Mouse (Mus musculus) ovary, postnatal 10 days (tissue): ENCODE results near the gene Ankrd13b.
"Not testable (repeated sequence)": the region's sequence is repeated elsewhere in the genome, so short reads cannot be mapped to it uniquely, and the experiment has no call there.

ENCODE experiments used
- DNase-seq: peaks from one replicate; pipeline ENCODE4 v3.0.0; 2022; ENCODE audit warnings: low spot score

Ankrd13b gene

DNA sequence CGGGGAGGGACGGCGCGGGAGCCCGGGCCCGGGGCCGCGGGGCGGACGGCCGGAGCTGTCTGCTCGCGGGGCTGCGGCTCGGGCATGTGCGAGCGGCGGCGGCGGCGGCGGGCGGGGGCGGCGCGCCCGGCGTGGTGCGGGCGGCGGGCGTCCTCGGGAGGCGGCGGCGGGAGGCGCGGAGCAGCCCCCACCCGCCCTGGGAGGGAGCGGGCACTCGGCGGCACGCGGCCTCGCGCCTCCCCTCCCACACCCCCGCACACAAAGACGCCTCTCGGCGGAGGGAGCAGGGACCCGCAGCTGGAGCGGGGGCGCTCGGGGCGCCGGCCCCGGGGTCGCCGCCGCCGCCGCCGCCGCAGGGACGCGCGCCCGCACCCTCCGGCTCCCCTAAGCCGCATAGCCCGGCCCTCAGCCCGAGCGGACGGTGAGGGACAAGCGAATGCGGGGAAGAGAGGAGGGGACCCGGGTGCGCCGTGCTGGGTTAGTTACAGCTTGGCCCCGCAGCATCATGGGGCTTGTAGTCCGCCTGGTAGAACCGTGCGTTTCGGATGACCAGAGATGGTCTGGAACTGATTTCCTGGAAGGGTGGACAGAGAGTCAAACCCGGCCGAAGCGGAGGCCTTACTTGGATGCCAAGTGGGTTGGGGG, at the start of gene Ankrd13b:
Ankrd13b (minus strand) TSS at position 88 of the 645 bp plus-strand sequence.
- DNase-seq = no peak

DNA sequence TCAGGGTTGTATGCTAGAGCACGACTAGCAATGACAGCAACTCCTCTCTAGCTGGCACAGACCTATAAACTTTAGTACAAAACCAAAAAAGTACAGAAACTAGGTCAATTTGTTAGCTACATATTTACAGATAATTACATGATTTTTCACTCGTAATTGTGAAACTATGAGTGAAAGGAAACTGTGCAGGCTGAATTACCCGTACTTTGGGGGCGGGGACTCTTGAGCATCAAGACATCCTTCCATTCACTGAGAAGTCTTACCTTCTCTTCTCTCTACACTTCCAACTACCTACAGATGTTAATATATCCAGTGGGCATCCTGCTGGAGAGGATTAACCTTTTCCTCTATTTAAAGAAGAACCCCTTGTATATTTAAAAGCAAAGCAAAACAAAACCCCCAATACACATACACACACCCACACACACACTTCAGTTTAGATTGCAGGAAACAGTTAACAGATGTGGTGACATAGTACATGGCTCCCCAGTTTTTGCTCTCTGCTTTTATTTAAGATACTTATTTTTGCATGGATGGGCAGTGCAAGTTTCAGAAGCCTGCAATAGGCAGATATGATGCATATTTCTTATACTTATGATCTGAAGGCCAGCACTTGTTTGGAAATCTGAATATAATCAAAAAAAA, 42.8 kb upstream of the Ankrd13b start:
- no peak for DNase-seq

- no peak for DNase-seq
These were observed 41.4 kb upstream of the Ankrd13b start for GRCm38 (mm10) chr11:77530862-77531261.

DNA sequence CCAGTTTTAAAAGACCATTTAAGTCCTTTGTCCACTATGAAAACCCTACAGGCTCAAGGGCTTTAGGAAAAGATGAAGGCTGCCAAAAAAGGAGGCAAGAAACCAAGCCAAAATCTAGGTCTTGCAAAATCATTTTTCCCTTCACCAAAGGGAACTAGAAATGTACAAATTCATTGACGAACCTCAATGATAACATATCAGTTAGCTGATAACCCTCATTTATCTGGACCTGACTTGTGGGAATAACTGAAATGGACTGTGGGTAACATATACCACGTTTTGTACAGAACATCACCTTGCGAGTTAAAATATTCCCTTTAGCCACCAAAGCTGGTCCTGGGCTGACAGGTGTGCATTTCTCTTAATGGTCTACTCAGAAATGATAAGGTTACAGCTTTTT, 40.2 kb upstream of the Ankrd13b start:
- DNase-seq = no peak

- DNase-seq = not testable (repeated sequence)
These were observed 38.9 kb upstream of the Ankrd13b start for GRCm38 (mm10) chr11:77528420-77528819.

- DNase-seq = no peak
These were observed 36.5 kb upstream of the Ankrd13b start for GRCm38 (mm10) chr11:77525804-77526486.

- no peak for DNase-seq
These were observed 31.4 kb upstream of the Ankrd13b start for GRCm38 (mm10) chr11:77520601-77521529.

- DNase-seq = no peak
These were observed 29.6 kb upstream of the Ankrd13b start, which contains the start of gene Gm10392 for GRCm38 (mm10) chr11:77519043-77519442. TSS of gene Gm10392 (minus strand) at chr11:77519198.

GRCm38 (mm10) chr11:77518051-77518798, 28.7 kb upstream of the Ankrd13b start:
- no peak for DNase-seq

GRCm38 (mm10) chr11:77516553-77517425, 27.3 kb upstream of the Ankrd13b start:
- no peak for DNase-seq

DNA sequence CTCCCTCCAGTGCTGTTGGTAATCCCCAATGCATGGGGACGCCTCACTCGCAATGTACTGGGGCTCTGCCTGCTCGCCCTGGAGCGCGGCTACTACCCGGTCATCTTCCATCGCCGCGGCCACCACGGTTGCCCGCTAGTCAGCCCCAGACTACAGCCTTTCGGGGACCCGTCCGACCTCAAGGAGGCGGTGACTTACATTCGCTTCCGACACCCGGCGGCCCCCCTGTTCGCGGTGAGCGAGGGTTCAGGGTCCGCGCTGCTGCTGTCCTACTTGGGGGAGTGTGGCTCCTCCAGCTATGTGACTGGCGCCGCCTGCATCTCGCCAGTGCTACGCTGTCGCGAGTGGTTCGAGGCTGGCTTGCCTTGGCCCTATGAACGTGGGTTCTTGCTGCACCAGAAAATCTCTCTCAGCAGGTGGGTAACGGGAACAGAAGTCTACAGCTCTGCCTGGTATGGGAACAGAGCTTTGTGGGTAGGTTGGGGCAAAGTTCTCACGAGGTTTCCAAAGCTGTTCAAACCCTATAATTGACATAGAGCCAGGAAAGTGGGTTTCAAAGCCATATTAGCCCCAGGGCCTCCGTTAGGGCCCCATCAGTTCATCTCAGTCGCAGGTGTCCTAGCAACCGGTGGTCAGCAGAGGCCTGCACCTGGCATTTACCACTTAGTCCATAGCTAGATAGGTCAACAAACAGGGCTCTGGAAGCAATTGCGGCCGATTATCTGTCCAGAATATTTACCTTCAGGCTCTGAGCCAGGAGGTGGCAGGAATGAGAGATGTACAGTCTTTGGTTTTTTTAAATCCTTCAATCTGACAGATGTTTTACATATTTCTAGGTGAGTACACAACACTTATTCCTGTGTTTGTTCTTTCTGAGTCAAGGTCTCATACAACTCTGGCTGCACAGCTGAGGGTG, 26.4 kb upstream of the Ankrd13b start, which contains the start of gene Trp53i13:
Trp53i13 (minus strand) TSS at position 344 of the 916 bp plus-strand sequence.
- DNase-seq = no peak

DNA sequence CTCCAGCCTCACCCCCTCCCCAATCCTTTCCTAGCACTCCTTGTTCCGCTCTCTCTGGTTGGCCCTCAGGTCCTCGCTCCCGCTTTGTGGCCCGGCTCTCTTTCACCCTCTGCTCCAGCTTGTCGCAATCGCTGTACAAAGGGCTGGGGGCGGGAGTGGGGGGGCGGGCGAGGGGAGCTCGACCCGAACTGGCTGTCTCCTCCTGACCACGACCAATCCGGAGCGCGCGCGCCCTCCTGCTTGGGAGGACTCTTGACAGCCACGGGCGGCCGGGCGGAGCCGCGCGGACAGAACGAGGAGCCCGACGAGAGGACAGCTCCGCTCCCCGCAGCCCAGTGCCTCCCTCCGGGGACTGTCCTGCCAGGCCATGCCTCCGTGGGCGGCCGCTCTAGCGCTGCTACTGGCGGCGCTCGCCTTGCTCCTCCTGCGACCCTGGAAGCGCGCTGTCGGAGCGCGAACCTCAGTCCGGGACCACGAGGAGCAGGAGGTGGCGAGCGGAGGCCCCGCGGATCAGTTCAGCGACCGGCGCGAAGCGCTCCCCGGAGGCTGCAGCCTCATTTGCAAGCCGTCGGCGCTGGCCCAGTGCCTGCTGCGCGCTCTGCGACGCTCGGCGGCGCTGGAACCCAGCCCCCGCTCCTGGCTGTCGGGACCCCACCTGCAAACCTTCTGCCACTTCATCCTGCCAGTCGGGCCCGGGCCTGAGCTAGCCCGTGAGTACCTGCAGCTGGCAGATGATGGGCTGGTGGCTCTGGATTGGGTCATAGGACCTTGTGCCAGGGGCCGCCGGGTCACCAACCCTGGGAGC, 25.6 kb upstream of the Ankrd13b start, which contains the start of gene Abhd15:
Abhd15 (plus strand) TSS at position 290 of the 805 bp plus-strand sequence.
- peak; percentile 69 for DNase-seq

- no peak for DNase-seq
These were observed 24.9 kb upstream of the Ankrd13b start for GRCm38 (mm10) chr11:77514281-77514831.

- no peak for DNase-seq
These were observed 24.3 kb upstream of the Ankrd13b start for GRCm38 (mm10) chr11:77513811-77514170.

DNA sequence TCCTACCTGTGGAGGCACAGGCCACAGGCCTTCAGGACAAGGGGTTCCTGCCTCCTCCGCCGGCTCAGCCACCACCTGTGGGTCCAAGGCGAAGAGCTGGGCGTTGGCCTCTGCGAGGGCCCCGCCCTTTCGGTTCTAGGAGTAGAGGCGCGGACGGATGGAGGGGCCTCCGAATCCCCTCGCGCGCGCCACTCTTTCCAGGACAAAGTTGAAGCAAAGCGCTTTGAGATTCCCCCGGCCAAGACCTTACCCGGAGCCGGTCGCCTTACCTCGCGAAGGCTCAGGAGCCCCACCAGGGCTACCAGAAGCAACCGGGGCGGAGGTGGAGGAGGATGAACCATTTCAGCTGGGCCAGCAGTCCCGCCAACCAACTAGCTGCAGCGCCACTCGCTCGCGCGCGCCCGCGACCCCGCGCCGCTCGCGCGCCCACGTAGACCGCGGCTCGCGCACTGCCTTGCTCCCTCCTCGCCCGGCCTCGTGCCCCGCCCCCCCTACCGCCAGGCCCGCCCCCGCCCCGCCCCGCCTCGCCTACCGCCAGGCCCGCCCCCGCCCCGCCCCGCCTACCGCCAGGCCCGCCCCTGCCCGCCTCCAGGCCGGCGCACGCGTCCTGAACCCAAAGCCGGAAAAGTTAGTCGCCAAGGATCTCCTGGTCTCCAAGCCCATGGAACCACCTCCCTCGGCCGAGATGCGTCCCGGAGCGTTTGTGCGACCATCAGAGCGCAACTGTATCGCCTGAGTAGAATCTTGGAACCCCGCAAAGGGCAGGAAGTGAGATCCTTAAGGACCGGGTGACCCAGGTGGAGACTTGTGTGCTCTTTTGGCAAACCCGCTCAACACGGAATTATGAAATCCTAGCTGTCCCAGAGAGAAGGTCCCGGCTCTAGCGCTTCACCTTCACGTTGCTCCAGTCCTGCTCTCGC, 23.7 kb upstream of the Ankrd13b start:
- no peak for DNase-seq

DNA sequence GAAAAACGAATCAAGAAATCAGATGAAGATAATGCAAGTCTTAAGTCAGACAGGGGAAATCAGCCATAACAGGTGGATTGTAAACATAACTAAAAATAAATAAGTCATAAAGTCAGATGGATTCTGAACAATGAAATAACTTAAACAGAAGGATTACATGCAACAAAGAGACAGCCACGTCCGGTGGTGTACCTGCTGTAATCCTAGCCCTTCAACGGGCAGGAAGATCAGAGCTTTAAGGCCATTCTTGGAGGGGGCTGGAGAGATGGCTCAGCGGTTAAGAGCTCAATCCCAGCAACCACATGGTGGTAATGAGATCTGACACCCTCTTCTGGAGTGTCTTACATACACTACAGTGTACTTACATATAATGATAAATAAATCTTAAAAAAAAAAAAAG, 21.9 kb upstream of the Ankrd13b start:
- DNase-seq = no peak
